Mouse (Mus musculus) embryonic fibroblast, embryonic 13.5 days (primary cell): ENCODE measurements at regions not wholly inside any gene's neighbourhood (a gene's known extent, or its start where the extent isn't known, plus 50 kb on each side); places are given as distances from the start of the nearest gene placed in this dataset.

Experiments used
- CTCF ChIP-seq: IDR thresholded peaks from 2 replicates; pipeline ENCODE4 v1.5.1; 2011; ENCODE audit warnings: mild to moderate bottlenecking, control low read depth, low read length, moderate library complexity, borderline replicate concordance; ENCODE audit not compliant: insufficient read depth
- POLR2A ChIP-seq: IDR thresholded peaks from 2 replicates; pipeline ENCODE4 v1.6.1; 2011; ENCODE audit warnings: low read depth, mild to moderate bottlenecking, control low read depth, low read length, moderate library complexity

DNA sequence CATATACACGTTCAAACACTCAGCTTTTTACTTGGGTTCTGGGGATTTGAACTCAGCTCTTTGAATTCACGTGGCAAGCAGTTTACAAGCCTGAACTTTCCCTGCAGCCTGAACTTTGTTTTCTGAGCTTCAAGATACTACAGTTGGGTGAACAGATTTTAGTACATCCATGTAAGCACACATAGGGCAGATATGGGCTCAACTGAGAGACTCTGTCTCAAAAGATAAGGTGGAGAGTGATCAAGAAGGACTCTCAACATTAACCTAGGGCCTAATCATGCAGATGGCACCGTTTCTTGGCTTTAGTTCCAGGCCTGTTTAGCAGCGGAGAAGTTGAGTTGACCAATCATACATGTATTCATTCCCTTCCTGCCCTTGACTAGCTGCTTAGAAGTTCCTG lies 1403.7 kb upstream of the A1bg start:
- TF ChIP-seq CTCF: no peak
- TF ChIP-seq POLR2A: no peak
